Mouse (Mus musculus): ENCODE results near the gene Rab34.

DNA sequence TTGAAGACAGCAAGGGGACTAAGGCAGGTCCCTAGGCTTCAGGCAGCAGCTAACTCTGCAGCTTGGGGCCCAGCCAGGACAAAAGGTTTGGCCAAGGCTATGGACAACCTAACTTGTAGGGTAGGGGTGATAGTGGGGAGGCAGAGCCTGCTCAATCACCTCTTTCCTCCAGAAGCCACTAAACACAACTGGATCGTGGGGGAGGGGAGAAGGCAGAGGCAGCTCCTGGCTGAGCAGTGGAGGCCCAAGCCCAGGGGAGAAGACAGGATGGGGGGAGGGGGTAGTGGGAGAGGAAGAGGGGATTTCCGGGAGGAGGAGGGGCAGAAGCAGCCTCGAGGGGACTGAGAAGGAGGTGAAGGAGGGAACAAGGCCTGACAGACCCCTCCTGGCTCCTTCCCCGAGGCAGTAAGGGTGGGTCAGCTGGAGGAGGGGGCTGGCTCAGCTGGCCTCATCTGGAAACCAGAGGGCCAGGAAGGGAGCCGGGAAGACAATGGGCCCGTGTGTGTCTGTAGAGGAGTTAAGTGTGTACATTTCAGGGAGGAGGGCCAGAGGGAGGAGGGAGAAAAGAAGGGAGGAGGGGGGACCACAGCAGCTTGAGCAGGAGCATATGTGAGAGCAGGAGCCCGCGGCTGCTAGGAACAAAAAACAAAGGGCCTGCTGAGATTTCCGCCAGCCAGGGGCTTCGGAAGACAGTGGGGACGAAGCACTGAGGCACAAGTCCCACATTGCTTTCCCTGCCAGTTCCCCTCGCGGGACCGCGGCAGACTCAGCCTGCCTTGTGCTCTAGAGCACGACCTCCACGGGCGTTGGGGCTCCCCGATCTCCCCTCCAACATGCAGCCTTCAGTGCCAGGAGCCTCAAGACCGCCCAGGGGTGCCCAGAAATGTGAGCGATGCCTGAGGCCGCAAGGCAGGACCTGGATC lies 24.3 kb upstream of the Rab34 start:
- no peak for TF ChIP-seq POLR2AphosphoS5 (IDR thresholded peaks at IDR 0.05; ENCODE audit: insufficient replicate concordance, low read depth, low read length)
- TF ChIP-seq CTCF (IDR thresholded peaks at IDR 0.05; ENCODE audit: low read depth, low read length), result no peak
- no peak for TF ChIP-seq TAL1 (conservative IDR thresholded peaks at IDR 0.05; ENCODE audit: low read depth, low read length)
- no peak for TF ChIP-seq GATA2 (IDR thresholded peaks at IDR 0.05; ENCODE audit: borderline replicate concordance, low read depth, low read length)
- no peak for TF ChIP-seq GATA1 (IDR thresholded peaks at IDR 0.05; ENCODE audit: borderline replicate concordance, low read length)

Measured in G1E (cell line).